In genomic region chr1:38873911-38874310, GRCm38 (mm10) we compare ENCODE assay signal across 9 mouse cellular contexts.
"Had no signal": no experiment of that assay in that cellular context is flagged by ENCODE, and none has a peak within 500 bp of the region (broad histone marks: within the 10 kb centered on the region; RNA-seq: fewer than 3 reads in every experiment).

No protein-coding gene starts in this region.

- H3K4me3 ChIP-seq: kidney, embryonic 15.5 days; left cerebral cortex, adult 2 months; limb, embryonic 10.5 days; liver, embryonic 13.5 days; lung, embryonic 15.5 days; midbrain, embryonic 12.5 days had no signal

- H3K9ac ChIP-seq: kidney, embryonic 15.5 days; liver, embryonic 13.5 days; liver, postnatal 0 days; lung, embryonic 15.5 days; midbrain, embryonic 12.5 days had no signal

- H3K27me3 ChIP-seq: kidney, embryonic 15.5 days; liver, embryonic 13.5 days; lung, embryonic 15.5 days; midbrain, embryonic 12.5 days had no signal

- H3K27ac ChIP-seq: kidney, embryonic 15.5 days; left cerebral cortex, adult 2 months; limb, embryonic 10.5 days; liver, embryonic 13.5 days; lung, embryonic 15.5 days; midbrain, embryonic 12.5 days; stomach, postnatal 0 days had no signal

- H3K4me2 ChIP-seq: kidney, embryonic 15.5 days; liver, embryonic 13.5 days; lung, embryonic 15.5 days; midbrain, embryonic 12.5 days had no signal

- DNase-seq: kidney, postnatal 14 days; liver, embryonic 13.5 days; liver, postnatal 0 days had no signal

- H3K4me1 ChIP-seq: kidney, embryonic 15.5 days; liver, embryonic 13.5 days; lung, embryonic 15.5 days had no signal

- H3K36me3 ChIP-seq: kidney, embryonic 15.5 days; limb, embryonic 10.5 days; liver, embryonic 13.5 days; lung, embryonic 15.5 days had no signal

- H3K9me3 ChIP-seq: kidney, embryonic 15.5 days; limb, embryonic 10.5 days; liver, embryonic 13.5 days; lung, embryonic 15.5 days had no signal

- ATAC-seq: liver, postnatal 0 days had no signal
